Mouse (Mus musculus): ENCODE results near the gene Rhoa.

GRCm38 (mm10) chr9:108378234-108378633, 72.3 kb downstream of the Rhoa start:
- TF ChIP-seq CTCF (IDR thresholded peaks at IDR 0.05; ENCODE audit: insufficient read depth, low read depth, low read length) (no peak), POLR2A (IDR thresholded peaks at IDR 0.05; ENCODE audit: insufficient read depth, low read depth, low read length) (no peak)
